Mouse (Mus musculus) lung, adult 2 months (tissue): Measurements from ENCODE around the gene Zfhx3.

Source experiments
- CTCF ChIP-seq: fragments of 200-500 bp; IDR thresholded peaks from 2 replicates; pipeline ENCODE4 v1.5.1; 2011; ENCODE audit warnings: mild to moderate bottlenecking, low read length, control low read depth; ENCODE audit not compliant: insufficient read depth
- POLR2A ChIP-seq: fragments of 200-500 bp; IDR thresholded peaks from 2 replicates; pipeline ENCODE4 v1.6.1; 2011; ENCODE audit warnings: low read depth, mild to moderate bottlenecking, control low read depth, low read length, borderline replicate concordance; ENCODE audit errors: extremely low read depth

GRCm38 (mm10) chr8:107946888-107947287 lies 4.4 kb downstream of the Zfhx3 start:
- TF ChIP-seq CTCF: no peak
- no peak for TF ChIP-seq POLR2A
